Mouse (Mus musculus) intestine, embryonic 14.5 days (tissue): Measurements from ENCODE around the gene Tmem182. TPM values are rescaled to one million over a fixed set of nuclear protein-coding genes. Genes with fewer than 3 reads are reported as not detected.
A peak's percentile ranks its signal among the peaks of the same experiment; 100 is the strongest.

Experiments
- ATAC-seq: fragments of 200-750 bp; cut with Nextera tagmentation; replicated peaks from 2 replicates; pipeline ENCODE4 v1.8.0; 2017; ENCODE audit warnings: low read depth, moderate number of reproducible peaks, moderate TSS enrichment, moderate library complexity; ENCODE audit not compliant: low FRiP score, low TSS enrichment
- DNase-seq: peaks from one replicate; pipeline ENCODE4 v3.0.0-alpha.2; 2018; ENCODE audit warnings: low spot score
- H3K27ac ChIP-seq: fragments of 300-500 bp; sonication (generic); 2 replicates; pipeline ENCODE4 v1.5.1; 2014; ENCODE audit warnings: low read depth, mild to moderate bottlenecking, control low read depth
- H3K27me3 ChIP-seq: fragments of 300-500 bp; sonication (generic); replicated peaks from 2 replicates; pipeline ENCODE4 v1.6.1; 2014; ENCODE audit warnings: low read length, control low read depth; ENCODE audit not compliant: control insufficient read depth, insufficient read depth
- H3K36me3 ChIP-seq: fragments of 300-500 bp; sonication (generic); 2 replicates; pipeline ENCODE4 v1.6.1; 2014; ENCODE audit warnings: low read length, control low read depth; ENCODE audit not compliant: control insufficient read depth, insufficient read depth
- H3K4me1 ChIP-seq: fragments of 300-500 bp; sonication (generic); replicated peaks from 2 replicates; pipeline ENCODE4 v1.6.1; 2014; ENCODE audit warnings: low read length, control low read depth, mixed read lengths; ENCODE audit not compliant: control insufficient read depth, insufficient read depth
- H3K4me2 ChIP-seq: fragments of 300-500 bp; sonication (generic); 2 replicates; pipeline ENCODE4 v1.6.1; 2014; ENCODE audit warnings: low read length
- H3K4me3 ChIP-seq: fragments of 300-500 bp; sonication (generic); 2 replicates; pipeline ENCODE4 v1.5.1; 2014; ENCODE audit warnings: low read depth, low read length, control low read depth, mixed read lengths
- H3K9ac ChIP-seq: fragments of 300-500 bp; sonication (generic); 2 replicates; pipeline ENCODE4 v1.6.1; 2014; ENCODE audit warnings: mild to moderate bottlenecking, low read length
- H3K9me3 ChIP-seq: fragments of 300-500 bp; sonication (generic); 2 replicates; pipeline ENCODE4 v1.6.1; 2016; ENCODE audit warnings: low read length, control low read depth; ENCODE audit not compliant: control insufficient read depth
- WGBS: fragments of 180-500 bp; shearing (Covaris S2); extraction: QIAGEN DNeasy Blood & Tissue Kit; methylation state at CpG from one replicate; pipeline ENCODE4 v1.1.7; 2014; 5-methylcytosine and 5-hydroxymethylcytosine counted together
- polyA plus RNA-seq: library from polyadenylated mRNA; unstranded; fragments of >200 nt; fragmentation: Nextera tagmentation; extraction: Ambion mirVana; gene quantifications from 2 replicates; pipeline ENCODE4 v1.2.1, GENCODE M21; 2014

Gene Tmem182
- 0.19 and 0.30 TPM in 2 replicates for polyA plus RNA-seq

- no peak within 1 kb of the TSS for H3K4me3 ChIP-seq
Observed at GRCm38 (mm10) chr1:40805351-40805750, at the start of gene Tmem182. Tmem182 (plus strand) TSS chr1:40805601.

GRCm38 (mm10) chr1:40759751-40760445 is 45.5 kb upstream of the Tmem182 start:
- WGBS: 83% methylated on average over 6 of the region's 6 CpGs
- no peaks in the 10 kb centered on the region for H3K4me1 ChIP-seq

More at GRCm38 (mm10) chr1:40805351-40805750, at the start of gene Tmem182:
- no peaks in the 10 kb centered on the region for H3K9me3 ChIP-seq
- no peaks in the 10 kb centered on the region for H3K4me1 ChIP-seq
- 76% methylated on average over 9 of the region's 9 CpGs for WGBS
- ATAC-seq: no peak
- H3K4me2 ChIP-seq: no peak within 1 kb of the TSS
- no peak for DNase-seq
- no peak within 1 kb of the TSS for H3K9ac ChIP-seq
- no peaks in the 10 kb centered on the region for H3K27me3 ChIP-seq
- no peaks in the 10 kb centered on the region for H3K36me3 ChIP-seq
- H3K27ac ChIP-seq: no peak within 1 kb of the TSS

GRCm38 (mm10) chr1:40764042-40764441 is 41.4 kb upstream of the Tmem182 start:
- DNase-seq: no peak
- H3K4me2 ChIP-seq: no peak overlapping the region
- ATAC-seq: no peak
- H3K4me1 ChIP-seq: no peaks in the 10 kb centered on the region
- no peaks in the 10 kb centered on the region for H3K27me3 ChIP-seq
- H3K27ac ChIP-seq: no peak overlapping the region
- no peaks in the 10 kb centered on the region for H3K9me3 ChIP-seq
- 97% methylated on average over 1 of the region's 1 CpGs for WGBS
- H3K4me3 ChIP-seq: no peak overlapping the region
- no peak overlapping the region for H3K9ac ChIP-seq
- H3K36me3 ChIP-seq: no peaks in the 10 kb centered on the region

More at GRCm38 (mm10) chr1:40759751-40760445, 45.5 kb upstream of the Tmem182 start:
- Histone ChIP-seq H3K27ac (no peak overlapping the region), H3K27me3 (no peaks in the 10 kb centered on the region), H3K9me3 (no peaks in the 10 kb centered on the region), H3K4me3 (no peak overlapping the region), H3K9ac (no peak overlapping the region), H3K4me2 (no peak overlapping the region), H3K36me3 (no peaks in the 10 kb centered on the region)
- DNase-seq (no peak), ATAC-seq (no peak)

DNA sequence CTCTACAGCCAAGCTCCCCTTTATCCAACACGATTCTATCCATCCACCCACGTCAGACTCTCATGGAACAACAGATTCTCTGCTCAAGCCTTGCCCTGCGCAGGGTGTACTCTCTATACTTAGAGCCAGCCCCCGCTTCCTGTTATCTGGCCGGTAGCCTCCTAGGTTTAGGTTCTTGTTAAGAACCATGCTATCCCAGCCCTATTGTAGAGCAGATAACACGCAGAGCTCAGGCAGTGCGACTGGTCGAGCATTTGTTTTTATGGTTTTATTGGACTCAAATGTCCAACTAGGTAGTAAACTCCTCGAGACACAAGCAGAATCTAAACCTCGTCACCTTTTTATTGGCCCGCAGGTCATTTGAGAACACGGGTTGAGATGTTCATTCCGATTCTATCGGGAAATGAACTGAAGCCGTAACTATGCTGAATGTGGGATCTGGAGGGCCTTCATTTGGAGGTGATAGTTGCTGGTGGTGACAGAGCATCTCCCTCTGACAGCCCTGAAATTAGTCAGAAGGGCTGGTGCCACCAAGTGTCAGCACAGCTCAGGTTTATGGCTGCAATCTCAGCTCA is 40.6 kb upstream of the Tmem182 start:
- H3K36me3 ChIP-seq: no peaks in the 10 kb centered on the region
- H3K27ac ChIP-seq: no peak overlapping the region
- H3K9me3 ChIP-seq: no peaks in the 10 kb centered on the region
- WGBS: 46% methylated on average over 15 of the region's 15 CpGs
- H3K4me3 ChIP-seq: no peak overlapping the region
- ATAC-seq (peak; percentile 71; the same call in 1 of the 2 replicates), DNase-seq (peak; percentile 56)
- no peaks in the 10 kb centered on the region for H3K27me3 ChIP-seq
- no peak overlapping the region for H3K4me2 ChIP-seq
- H3K4me1 ChIP-seq: no peaks in the 10 kb centered on the region
- H3K9ac ChIP-seq: no peak overlapping the region

DNA sequence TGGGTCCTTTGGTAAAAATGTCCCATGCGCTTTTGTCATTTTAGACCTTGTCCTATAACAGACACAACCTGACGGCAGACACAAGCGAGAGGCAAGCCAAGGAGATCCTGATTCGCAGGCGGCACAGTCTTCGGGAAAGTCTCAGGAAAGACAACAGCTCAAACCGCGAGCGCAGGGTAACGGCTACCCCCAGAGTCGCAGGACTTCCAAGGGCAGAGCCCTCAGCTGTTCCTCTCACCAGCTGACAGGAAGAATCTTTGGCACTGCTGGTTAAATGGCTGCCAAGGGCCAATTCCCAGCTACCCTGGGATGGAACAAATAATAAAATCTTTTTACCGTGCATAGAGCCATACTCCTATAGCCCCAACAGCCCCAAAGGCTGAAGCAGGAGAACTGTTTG is 39.9 kb upstream of the Tmem182 start:
- WGBS: 76% methylated on average over 12 of the region's 12 CpGs
- H3K27me3 ChIP-seq: no peaks in the 10 kb centered on the region
- DNase-seq: no peak

DNA sequence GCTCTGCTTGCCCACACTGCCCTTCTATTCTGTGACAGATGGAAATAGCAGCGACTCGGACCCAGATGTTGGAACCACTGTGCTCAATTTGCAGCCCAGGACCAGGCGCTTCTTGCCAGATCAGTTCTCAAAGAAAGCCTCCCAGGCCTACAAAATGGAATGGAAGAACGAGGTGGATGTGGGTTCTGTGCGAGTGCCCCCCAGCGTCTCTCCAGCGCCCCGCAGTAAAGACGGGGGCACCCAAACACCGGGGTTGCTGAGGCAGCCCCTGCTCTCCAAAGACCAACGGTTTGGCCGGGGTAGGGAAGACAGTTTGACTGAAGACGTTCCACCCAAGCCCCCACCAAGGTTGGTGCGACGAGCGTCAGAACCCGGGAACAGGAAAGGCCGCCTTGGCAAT is 37.8 kb upstream of the Tmem182 start:
- Histone ChIP-seq H3K4me1 (no peaks in the 10 kb centered on the region), H3K27me3 (no peaks in the 10 kb centered on the region), H3K9me3 (no peaks in the 10 kb centered on the region), H3K36me3 (no peaks in the 10 kb centered on the region), H3K9ac (no peak overlapping the region), H3K27ac (no peak overlapping the region), H3K4me3 (no peak overlapping the region), H3K4me2 (no peak overlapping the region)
- WGBS: 87% methylated on average over 18 of the region's 18 CpGs
- ATAC-seq (no peak), DNase-seq (no peak)

More for the DNA sequence above, 39.9 kb upstream of the Tmem182 start:
- Histone ChIP-seq H3K4me2 (no peak overlapping the region), H3K27ac (no peak overlapping the region), H3K4me1 (no peaks in the 10 kb centered on the region), H3K36me3 (no peaks in the 10 kb centered on the region), H3K4me3 (no peak overlapping the region), H3K9ac (no peak overlapping the region), H3K9me3 (no peaks in the 10 kb centered on the region)
- ATAC-seq: no peak

DNA sequence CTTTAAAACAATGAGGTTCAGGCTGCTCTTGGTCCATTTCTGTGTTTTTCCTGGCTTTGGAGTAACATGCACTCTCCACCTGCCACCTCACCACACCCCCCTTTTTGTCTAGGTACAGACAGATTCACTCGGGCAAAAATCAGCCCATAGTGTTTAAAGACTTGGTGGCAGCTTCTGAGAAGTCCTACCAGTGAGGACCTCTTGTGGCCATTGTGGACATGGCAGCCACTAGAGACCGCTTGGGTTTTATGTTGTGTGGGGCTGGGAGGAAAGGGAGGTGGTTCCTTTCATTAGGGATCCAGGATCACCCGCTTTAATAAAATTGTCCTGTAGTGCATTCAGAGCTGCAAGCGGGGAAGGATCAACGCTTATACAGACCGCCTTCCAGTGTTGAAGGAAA is 36.8 kb upstream of the Tmem182 start:
- 32% methylated on average over 6 of the region's 6 CpGs for WGBS
- H3K4me1 ChIP-seq: no peaks in the 10 kb centered on the region
- H3K27ac ChIP-seq: no peak overlapping the region
- no peaks in the 10 kb centered on the region for H3K27me3 ChIP-seq
- H3K4me2 ChIP-seq: no peak overlapping the region
- no peak for ATAC-seq
- H3K9ac ChIP-seq: no peak overlapping the region
- no peak overlapping the region for H3K4me3 ChIP-seq
- no peaks in the 10 kb centered on the region for H3K9me3 ChIP-seq
- peak; percentile 71 for DNase-seq
- 0 out of 2 replicates have a peak, but pooled peaks cover 1% of the 10 kb centered on the region for H3K36me3 ChIP-seq

DNA sequence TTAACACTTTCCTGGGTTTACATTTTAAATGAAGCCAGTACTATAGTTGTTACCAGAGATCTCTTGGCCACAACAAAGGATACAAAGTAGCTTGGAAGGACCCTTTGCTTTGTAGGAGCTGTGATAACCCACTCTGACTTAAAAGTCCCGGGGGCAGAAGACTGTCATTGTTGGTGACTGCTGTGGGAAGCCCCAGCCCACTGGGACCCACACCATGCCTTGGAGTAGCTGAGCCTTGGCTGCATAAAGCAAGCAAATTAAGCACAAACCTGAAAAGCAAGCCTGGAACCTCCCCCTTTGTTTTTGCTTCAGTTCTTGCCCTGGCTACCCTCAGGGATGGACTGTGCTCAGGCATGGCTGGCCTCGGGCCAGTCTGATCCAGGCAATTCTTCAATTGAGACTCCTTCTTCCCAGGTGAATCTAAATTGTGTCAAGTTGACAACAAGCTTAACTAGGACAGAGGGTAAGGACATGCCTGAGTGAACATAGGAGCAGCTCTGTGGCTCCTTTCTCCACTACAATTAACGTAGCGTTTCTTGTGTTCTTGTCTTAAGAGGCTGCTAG is 36.0 kb upstream of the Tmem182 start:
- 74% methylated on average over 4 of the region's 4 CpGs for WGBS
- ATAC-seq: no peak

More for the DNA sequence above, 36.0 kb upstream of the Tmem182 start:
- no peak for DNase-seq
- no peak overlapping the region for H3K4me2 ChIP-seq
- 0 out of 2 replicates have a peak, but pooled peaks cover 3% of the 10 kb centered on the region for H3K36me3 ChIP-seq
- no peaks in the 10 kb centered on the region for H3K9me3 ChIP-seq
- no peaks in the 10 kb centered on the region for H3K27me3 ChIP-seq
- H3K4me1 ChIP-seq: no peaks in the 10 kb centered on the region
- H3K4me3 ChIP-seq: no peak overlapping the region
- H3K9ac ChIP-seq: no peak overlapping the region
- no peak overlapping the region for H3K27ac ChIP-seq
